Mouse (Mus musculus) heart, embryonic 12.5 days (tissue): ENCODE measurements around the gene Hoxd11. TPM values are rescaled to one million over a fixed set of nuclear protein-coding genes. Genes with fewer than 3 reads are reported as not detected.
A peak's percentile ranks its signal among the peaks of the same experiment; 100 is the strongest.

Source experiments
- ATAC-seq: fragments of 200-750 bp; cut with Nextera tagmentation; 2 replicates; pipeline ENCODE4 v1.8.0; 2017; ENCODE audit warnings: moderate TSS enrichment, moderate library complexity; ENCODE audit not compliant: insufficient number of reproducible peaks, low FRiP score
- H3K27ac ChIP-seq: fragments of 300-500 bp; sonication (generic); 2 replicates; pipeline ENCODE4 v1.5.1; 2016; ENCODE audit warnings: mild to moderate bottlenecking, moderate library complexity; ENCODE audit not compliant: poor library complexity, severe bottlenecking
- H3K27me3 ChIP-seq: fragments of 300-500 bp; sonication (generic); replicated peaks from 2 replicates; pipeline ENCODE4 v1.6.1; 2016; ENCODE audit warnings: mild to moderate bottlenecking, moderate library complexity
- H3K36me3 ChIP-seq: fragments of 300-500 bp; sonication (generic); 2 replicates; pipeline ENCODE4 v1.6.1; 2016; ENCODE audit warnings: mild to moderate bottlenecking, moderate library complexity
- H3K4me1 ChIP-seq: fragments of 300-500 bp; sonication (generic); replicated peaks from 2 replicates; pipeline ENCODE4 v1.6.1; 2016; ENCODE audit warnings: mild to moderate bottlenecking
- H3K4me2 ChIP-seq: fragments of 300-500 bp; sonication (generic); 2 replicates; pipeline ENCODE4 v1.6.1; 2016; ENCODE audit warnings: mild to moderate bottlenecking, moderate library complexity
- H3K4me3 ChIP-seq: fragments of 300-500 bp; sonication (generic); 2 replicates; pipeline ENCODE4 v1.5.1; 2016; ENCODE audit warnings: mild to moderate bottlenecking
- H3K9ac ChIP-seq: fragments of 300-500 bp; sonication (generic); 2 replicates; pipeline ENCODE4 v1.6.1; 2016; ENCODE audit warnings: mild to moderate bottlenecking, moderate library complexity
- H3K9me3 ChIP-seq: fragments of 300-500 bp; sonication (generic); replicated peaks from 2 replicates; pipeline ENCODE4 v1.6.1; 2016; ENCODE audit warnings: mild to moderate bottlenecking, moderate library complexity
- WGBS: fragments of 180-500 bp; shearing (Covaris S2); methylation state at CpG from one replicate; pipeline ENCODE4 v1.1.7; 2016; 5-methylcytosine and 5-hydroxymethylcytosine counted together
- polyA plus RNA-seq: library from polyadenylated mRNA; unstranded; fragments of >200 nt; fragmentation: Nextera tagmentation; extraction: Ambion mirVana; gene quantifications from 2 replicates; pipeline ENCODE4 v1.2.1, GENCODE M21; 2016

The Hoxd11 gene
- polyA plus RNA-seq, 1 experiment from 2014 or later, result not detected

- no peak for ATAC-seq
- H3K36me3 ChIP-seq, result no peaks in the 10 kb centered on the region
- 0 out of 2 replicates have a peak, but pooled peaks cover 4% of the 10 kb centered on the region for H3K4me1 ChIP-seq
- no peaks in the 10 kb centered on the region for H3K9me3 ChIP-seq
- H3K9ac ChIP-seq, result no peak overlapping the region
- no peak overlapping the region for H3K27ac ChIP-seq
- WGBS, result 4% methylated on average over 35 of the region's 35 CpGs
- peaks cover 90% of the 10 kb centered on the region for H3K27me3 ChIP-seq
- H3K4me2 ChIP-seq, result no peak overlapping the region
- 0 out of 2 replicates have a peak overlapping the region, but pooled peaks have one; percentile 1 for H3K4me3 ChIP-seq
These were observed 12.8 kb downstream of the Hoxd11 start for GRCm38 (mm10) chr2:74691995-74692807.

DNA sequence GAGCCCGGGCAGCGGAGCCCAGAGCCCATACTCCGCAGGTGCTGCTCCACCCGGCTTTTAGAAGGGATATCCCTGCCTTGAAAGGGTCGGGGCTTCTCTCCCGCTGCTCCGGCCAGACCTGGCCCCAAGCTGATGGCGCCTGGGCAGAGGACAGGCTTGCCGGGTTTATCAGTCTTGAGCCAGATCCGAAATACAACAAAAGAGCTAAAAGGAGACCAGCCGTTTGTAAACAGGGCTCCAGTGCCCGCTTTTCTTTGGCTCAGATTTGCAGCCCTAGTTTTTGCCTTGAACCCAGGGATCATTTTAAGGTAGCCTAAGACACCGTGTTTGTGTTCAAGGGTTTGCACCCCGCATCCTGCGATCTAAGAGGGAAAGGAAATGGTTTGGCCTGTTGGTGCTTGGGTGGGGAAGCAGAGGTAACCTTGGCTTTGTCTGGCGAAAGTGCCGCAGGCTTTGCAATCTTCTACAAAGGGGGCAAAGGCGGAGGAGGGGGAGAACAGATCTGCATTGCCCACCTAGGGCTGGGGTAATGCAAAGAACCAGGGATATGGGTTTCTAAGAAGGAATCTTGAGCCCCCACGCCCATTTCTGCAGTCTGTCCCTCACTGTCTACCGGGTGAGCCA, 13.6 kb downstream of the Hoxd11 start:
- no peaks in the 10 kb centered on the region for H3K36me3 ChIP-seq
- H3K4me3 ChIP-seq, result 0 out of 2 replicates have a peak overlapping the region, but pooled peaks have one; percentile 1
- no peaks in the 10 kb centered on the region for H3K9me3 ChIP-seq
- under 1% methylated on average over 20 of the region's 20 CpGs for WGBS
- H3K27ac ChIP-seq, result no peak overlapping the region
- H3K27me3 ChIP-seq, result peaks cover 90% of the 10 kb centered on the region
- H3K4me1 ChIP-seq, result peaks cover 10% of the 10 kb centered on the region; the same call in 1 of the 2 replicates
- no peak overlapping the region for H3K9ac ChIP-seq
- no peak overlapping the region for H3K4me2 ChIP-seq
- no peak for ATAC-seq

GRCm38 (mm10) chr2:74693432-74693827, 14.1 kb downstream of the Hoxd11 start:
- Histone ChIP-seq H3K4me1 (peaks cover 15% of the 10 kb centered on the region; the same call in 1 of the 2 replicates), H3K36me3 (no peaks in the 10 kb centered on the region), H3K4me3 (no peak overlapping the region), H3K27ac (no peak overlapping the region), H3K27me3 (peaks cover 91% of the 10 kb centered on the region), H3K9me3 (no peaks in the 10 kb centered on the region), H3K4me2 (no peak overlapping the region), H3K9ac (no peak overlapping the region)
- no peak for ATAC-seq
- 6% methylated on average over 4 of the region's 4 CpGs for WGBS

- H3K36me3 ChIP-seq, result no peaks in the 10 kb centered on the region
- no peak overlapping the region for H3K4me3 ChIP-seq
- WGBS, result 2% methylated on average over 16 of the region's 16 CpGs
- no peaks in the 10 kb centered on the region for H3K9me3 ChIP-seq
- no peak overlapping the region for H3K4me2 ChIP-seq
- H3K27ac ChIP-seq, result no peak overlapping the region
- H3K9ac ChIP-seq, result no peak overlapping the region
- ATAC-seq, result no peak
- H3K27me3 ChIP-seq, result peaks cover 94% of the 10 kb centered on the region
- H3K4me1 ChIP-seq, result peaks cover 17% of the 10 kb centered on the region; the same call in 1 of the 2 replicates
These were observed 14.7 kb downstream of the Hoxd11 start for GRCm38 (mm10) chr2:74694066-74694465.

GRCm38 (mm10) chr2:74695383-74695782, 16.0 kb downstream of the Hoxd11 start:
- Histone ChIP-seq H3K27ac (no peak overlapping the region), H3K36me3 (no peaks in the 10 kb centered on the region), H3K4me2 (no peak overlapping the region), H3K9me3 (no peaks in the 10 kb centered on the region), H3K4me1 (peaks cover 17% of the 10 kb centered on the region; the same call in 1 of the 2 replicates), H3K9ac (no peak overlapping the region), H3K27me3 (peaks cover 96% of the 10 kb centered on the region), H3K4me3 (no peak overlapping the region)
- no peak for ATAC-seq
- 11% methylated on average over 1 of the region's 1 CpGs for WGBS

- H3K9me3 ChIP-seq, result no peaks in the 10 kb centered on the region
- ATAC-seq, result no peak
- H3K4me1 ChIP-seq, result peaks cover 17% of the 10 kb centered on the region; the same call in 1 of the 2 replicates
- H3K27me3 ChIP-seq, result peaks cover 100% of the 10 kb centered on the region
- WGBS, result under 1% methylated on average over 7 of the region's 7 CpGs
- no peaks in the 10 kb centered on the region for H3K36me3 ChIP-seq
- H3K4me2 ChIP-seq, result no peak overlapping the region
- no peak overlapping the region for H3K27ac ChIP-seq
- no peak overlapping the region for H3K4me3 ChIP-seq
- H3K9ac ChIP-seq, result no peak overlapping the region
These were observed 16.6 kb downstream of the Hoxd11 start for GRCm38 (mm10) chr2:74695813-74696430.

DNA sequence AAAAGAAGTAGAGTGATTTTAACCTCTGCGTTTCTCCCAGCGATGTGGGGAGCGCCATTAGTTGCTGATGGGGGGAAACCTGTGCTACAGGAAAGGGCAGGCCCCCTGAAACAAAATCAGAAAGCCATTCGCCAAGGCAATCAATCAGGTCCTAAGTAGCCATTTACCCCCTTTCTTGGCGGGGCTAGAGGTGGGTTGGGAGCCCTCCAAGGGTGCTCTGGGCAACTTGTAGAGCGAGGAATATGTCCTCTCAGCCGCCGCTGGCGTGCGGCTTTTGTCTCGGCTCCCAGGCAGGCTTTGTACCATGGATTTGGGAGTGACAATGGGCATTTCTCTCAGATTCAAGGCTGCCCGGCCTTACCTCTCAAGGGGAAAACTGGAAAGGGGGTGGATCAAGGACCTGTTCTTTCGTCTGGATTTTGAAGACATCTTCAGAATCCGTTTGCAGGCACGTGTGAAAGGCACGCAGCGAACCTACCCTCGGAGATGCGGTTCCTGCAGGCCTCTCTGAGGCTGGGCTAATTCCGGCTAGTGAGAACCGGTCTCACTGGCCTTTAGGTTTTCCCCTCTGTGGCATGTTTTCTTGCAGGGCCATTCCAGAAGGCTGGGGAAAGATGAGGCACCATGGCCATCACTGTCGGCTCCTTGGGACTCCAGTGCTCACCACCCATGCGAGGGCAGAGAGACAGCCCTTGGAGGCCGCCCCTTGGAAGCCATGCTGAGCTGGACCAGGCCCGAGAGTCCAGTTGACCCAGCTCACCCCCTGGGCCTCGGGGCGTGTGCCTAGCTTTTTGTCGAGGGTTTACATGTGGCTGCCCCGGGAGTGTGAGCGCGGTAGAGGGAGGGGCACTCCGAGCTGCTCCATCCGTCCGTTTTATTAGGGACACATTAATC, 17.3 kb downstream of the Hoxd11 start:
- WGBS, result 2% methylated on average over 34 of the region's 34 CpGs
- H3K4me2 ChIP-seq, result no peak overlapping the region
- H3K27ac ChIP-seq, result no peak overlapping the region
- no peak for ATAC-seq
- peaks cover 97% of the 10 kb centered on the region for H3K27me3 ChIP-seq
- H3K4me3 ChIP-seq, result no peak overlapping the region
- H3K9me3 ChIP-seq, result no peaks in the 10 kb centered on the region
- no peak overlapping the region for H3K9ac ChIP-seq
- H3K4me1 ChIP-seq, result peaks cover 14% of the 10 kb centered on the region; the same call in 1 of the 2 replicates
- H3K36me3 ChIP-seq, result no peaks in the 10 kb centered on the region

GRCm38 (mm10) chr2:74697567-74698121, 18.3 kb downstream of the Hoxd11 start, which contains the start of gene Hoxd9:
Gene Hoxd9, plus strand, starts transcription at chr2:74697727.
- Histone ChIP-seq H3K9ac (0 out of 2 replicates have a peak within 1 kb of the TSS, but pooled peaks have one; percentile 34), H3K4me1 (peaks cover 14% of the 10 kb centered on the region; the same call in 1 of the 2 replicates), H3K4me3 (peak within 1 kb of the TSS; percentile 34), H3K27ac (no peak within 1 kb of the TSS), H3K36me3 (no peaks in the 10 kb centered on the region), H3K4me2 (peak within 1 kb of the TSS; percentile 63), H3K9me3 (no peaks in the 10 kb centered on the region), H3K27me3 (peaks cover 93% of the 10 kb centered on the region)
- ATAC-seq, result 0 out of 2 replicates have a peak, but pooled peaks have one; percentile 41
- WGBS, result under 1% methylated on average over 43 of the region's 43 CpGs

DNA sequence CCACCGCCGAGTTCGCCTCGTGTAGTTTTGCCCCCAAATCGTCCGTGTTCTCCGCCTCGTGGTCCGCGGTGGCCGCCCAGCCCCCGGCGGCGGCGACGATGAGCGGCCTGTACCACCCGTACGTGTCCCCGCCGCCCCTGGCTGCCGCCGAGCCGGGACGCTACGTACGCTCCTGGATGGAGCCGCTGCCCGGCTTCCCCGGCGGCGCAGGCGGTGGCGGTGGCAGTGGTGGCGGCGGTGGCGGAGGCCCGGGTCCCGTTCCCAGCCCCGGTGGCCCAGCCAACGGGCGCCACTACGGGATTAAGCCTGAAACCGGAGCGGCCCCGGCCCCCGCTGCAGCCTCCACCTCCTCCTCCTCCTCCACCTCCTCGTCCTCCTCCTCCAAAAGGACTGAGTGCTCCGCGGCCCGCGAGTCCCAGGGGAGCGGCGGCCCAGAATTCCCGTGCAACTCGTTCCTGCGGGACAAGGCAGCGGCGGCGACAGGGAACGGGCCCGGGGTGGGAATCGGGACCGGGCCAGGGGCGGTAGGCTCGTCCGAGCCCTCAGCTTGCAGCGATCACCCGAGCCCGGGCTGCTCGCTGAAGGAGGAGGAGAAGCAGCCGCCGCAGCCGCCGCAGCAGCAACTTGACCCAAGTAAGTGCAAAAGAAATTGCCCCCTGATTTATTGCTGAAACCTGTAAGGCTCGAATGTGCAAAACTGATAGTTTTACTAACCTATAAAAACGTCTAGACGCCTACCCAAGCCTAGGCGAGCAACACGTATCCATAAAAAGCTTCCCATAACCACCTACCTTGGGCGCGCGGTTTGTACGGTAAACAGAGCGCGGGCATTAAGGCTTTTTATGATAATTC, 19.1 kb downstream of the Hoxd11 start:
- no peak overlapping the region for H3K27ac ChIP-seq
- H3K9me3 ChIP-seq, result no peaks in the 10 kb centered on the region
- peak; percentile 39; the same call in 1 of the 2 replicates for ATAC-seq
- under 1% methylated on average over 85 of the region's 86 CpGs for WGBS
- H3K4me2 ChIP-seq, result peak overlapping the region; percentile 63
- peak overlapping the region; percentile 34 for H3K4me3 ChIP-seq
- peaks cover 92% of the 10 kb centered on the region for H3K27me3 ChIP-seq
- no peaks in the 10 kb centered on the region for H3K36me3 ChIP-seq
- H3K9ac ChIP-seq, result 0 out of 2 replicates have a peak overlapping the region, but pooled peaks have one; percentile 34
- peaks cover 14% of the 10 kb centered on the region; the same call in 1 of the 2 replicates for H3K4me1 ChIP-seq
